ENCODE assay signal across 9 mouse cellular contexts in the genomic region with DNA sequence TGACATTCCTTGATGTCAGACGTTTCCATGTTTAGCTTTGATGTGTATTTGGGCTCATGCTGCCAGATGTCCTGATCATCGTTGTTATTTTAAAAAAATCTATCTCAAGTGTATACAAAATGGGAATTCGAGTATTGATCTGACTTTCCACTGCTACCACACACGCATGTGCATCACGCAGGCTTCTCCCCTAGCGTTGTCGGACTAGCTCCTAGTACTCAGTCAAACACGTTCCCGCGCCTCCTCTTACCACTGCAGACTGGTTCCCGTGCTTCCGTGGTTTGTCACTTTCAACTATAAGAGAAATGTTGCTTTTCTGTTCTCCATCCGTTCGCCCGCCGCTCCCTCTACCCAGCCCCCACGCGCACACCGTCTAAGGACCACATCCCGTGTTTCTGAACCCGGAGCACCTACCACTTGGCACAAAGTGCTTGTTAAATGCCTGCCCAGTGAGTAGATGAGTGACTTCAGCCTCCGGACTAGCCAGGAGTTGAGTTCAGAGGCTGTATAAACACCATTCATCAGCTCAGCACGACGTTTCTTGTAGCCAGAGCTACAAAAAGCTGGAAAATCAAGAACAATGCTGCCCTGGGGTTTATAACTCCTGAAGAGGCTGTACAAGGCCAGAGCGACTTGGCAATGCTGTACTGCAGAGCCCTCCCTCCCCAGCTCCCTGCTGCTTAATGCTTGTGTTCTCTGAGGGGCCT.
DNase-seq lines count a peak whose midpoint lies in the region; ATAC-seq and TF ChIP-seq lines count a peak whose summit lies in the region.
"Had no signal": no experiment of that assay in that cellular context is flagged by ENCODE, and none has a peak within 500 bp of the region (broad histone marks: within the 10 kb centered on the region; RNA-seq: fewer than 3 reads in every experiment).

No protein-coding gene starts in this region.

- no peaks in the 10 kb centered on the region for H3K36me3 ChIP-seq in heart, embryonic 10.5 days
- no peaks in the 10 kb centered on the region for H3K36me3 ChIP-seq in ES-E14 (ENCODE audit: control insufficient read depth, insufficient read depth, low read length, poor library complexity, severe bottlenecking)
- no peaks in the 10 kb centered on the region for H3K36me3 ChIP-seq in forebrain, embryonic 13.5 days (ENCODE audit: poor library complexity, severe bottlenecking)
- no peaks in the 10 kb centered on the region for H3K36me3 ChIP-seq in midbrain, embryonic 10.5 days

- in situ Hi-C loops in ES-E14 (cut with MboI; ENCODE audit: low sequenced_read_pairs in 2 of 2, unreplicated experiment in 2 of 2), result no loop called here

- H3K27ac ChIP-seq in heart, embryonic 10.5 days, result no peak overlapping the region
- no peak overlapping the region for H3K27ac ChIP-seq in ES-E14 (ENCODE audit: insufficient read depth, low read depth, low read length, poor library complexity, severe bottlenecking)
- H3K27ac ChIP-seq in forebrain, embryonic 13.5 days, result peak overlapping the region; percentile 65
- peak overlapping the region; percentile 61 for H3K27ac ChIP-seq in midbrain, embryonic 10.5 days (replicated peaks)

- peaks cover 5% of the 10 kb centered on the region for H3K4me1 ChIP-seq in heart, embryonic 10.5 days
- H3K4me1 ChIP-seq in ES-E14 (ENCODE audit: control insufficient read depth in 2 of 2, insufficient read depth in 2 of 2, low read length in 2 of 2, poor library complexity in 1 of 2), result no peaks in the 10 kb centered on the region
- H3K4me1 ChIP-seq in forebrain, embryonic 13.5 days, result peaks cover 54% of the 10 kb centered on the region
- peaks cover 27% of the 10 kb centered on the region for H3K4me1 ChIP-seq in midbrain, embryonic 10.5 days

- no peak overlapping the region for H3K4me3 ChIP-seq in heart, embryonic 10.5 days
- no peak overlapping the region for H3K4me3 ChIP-seq in ES-E14 (ENCODE audit: insufficient read depth in 1 of 2, low read depth in 1 of 2, low read length in 2 of 2, poor library complexity in 1 of 2, severe bottlenecking in 1 of 2)
- no peak overlapping the region for H3K4me3 ChIP-seq in forebrain, embryonic 13.5 days
- H3K4me3 ChIP-seq in midbrain, embryonic 10.5 days, result no peak overlapping the region

- WGBS in heart, embryonic 10.5 days, result 83% methylated on average over 25 of the region's 25 CpGs
- 28% methylated on average over 25 of the region's 25 CpGs for WGBS in forebrain, embryonic 13.5 days
- WGBS in midbrain, embryonic 10.5 days, result 64% methylated on average over 25 of the region's 25 CpGs

- H3K9ac ChIP-seq in ES-E14 (ENCODE audit: insufficient read depth, low read depth, low read length, poor library complexity, severe bottlenecking), result peak overlapping the region; percentile 32; the same call in 1 of the 2 replicates
- H3K9ac ChIP-seq in forebrain, embryonic 13.5 days, result no peak overlapping the region

- H3K9me3 ChIP-seq in heart, embryonic 10.5 days, result no peaks in the 10 kb centered on the region
- no peaks in the 10 kb centered on the region for H3K9me3 ChIP-seq in ES-E14 (ENCODE audit: control insufficient read depth, insufficient read depth, low read depth, low read length)
- H3K9me3 ChIP-seq in forebrain, embryonic 13.5 days (replicated peaks), result no peaks in the 10 kb centered on the region
- no peaks in the 10 kb centered on the region for H3K9me3 ChIP-seq in midbrain, embryonic 10.5 days (replicated peaks)

- DNase-seq in heart, embryonic 10.5 days (ENCODE audit: low spot score), result peak; percentile 61
- no peak for DNase-seq in heart, adult 8-10 months (ENCODE audit: low spot score)
- no peak for DNase-seq in ES-E14 (ENCODE audit: low read depth, low spot score)
- DNase-seq in midbrain, embryonic 10.5 days (ENCODE audit: low spot score), result peak; percentile 36
- DNase-seq in ovary, postnatal 10 days (ENCODE audit: low spot score), result no peak
- DNase-seq in adrenal gland, postnatal 14 days, result no peak
- no peak for DNase-seq in heart, adult 18-20 months
- DNase-seq: thymus, postnatal 14 days had no signal

- H3K27me3 ChIP-seq in heart, embryonic 10.5 days (ENCODE audit: insufficient read depth, poor library complexity, severe bottlenecking), result no peaks in the 10 kb centered on the region
- no peaks in the 10 kb centered on the region for H3K27me3 ChIP-seq in forebrain, embryonic 13.5 days
- H3K27me3 ChIP-seq in midbrain, embryonic 10.5 days (ENCODE audit: low read depth, poor library complexity, severe bottlenecking), result peaks cover 62% of the 10 kb centered on the region

- ATAC-seq in forebrain, embryonic 13.5 days, result peak; percentile 62

- H3K4me2 ChIP-seq in forebrain, embryonic 13.5 days, result peak overlapping the region; percentile 26

TF ChIP-seq in ES-E14, 5 proteins besides CTCF, POLR2A, EP300 and RAD21:
- no peak for TF ChIP-seq ZNF384 (IDR thresholded peaks at IDR 0.05; ENCODE audit: low read depth, low read length)
- no peak for TF ChIP-seq CHD2 (IDR thresholded peaks at IDR 0.05; ENCODE audit: low read depth, low read length)
- TF ChIP-seq MAFK (IDR thresholded peaks at IDR 0.05; ENCODE audit: insufficient read depth, low read depth, low read length), result no peak
- TF ChIP-seq HCFC1 (IDR thresholded peaks at IDR 0.05; ENCODE audit: borderline replicate concordance, insufficient read depth, low read length), result no peak
- no peak for TF ChIP-seq ZC3H11A (IDR thresholded peaks at IDR 0.05; ENCODE audit: borderline replicate concordance, low read depth, low read length)

Comparison
In these comparisons a context has a peak if more than half of its experiments do, and no peak if none do; other contexts are left out.
1. DNase-seq: peak in heart, embryonic 10.5 days (single experiment) and midbrain, embryonic 10.5 days (single experiment); none in heart, adult 8-10 months (single experiment), ES-E14 (single experiment), ovary, postnatal 10 days (single experiment), adrenal gland, postnatal 14 days (single experiment) and heart, adult 18-20 months (0 of 2).
2. H3K27ac ChIP-seq: peak in forebrain, embryonic 13.5 days (single experiment) and midbrain, embryonic 10.5 days (single experiment); none in heart, embryonic 10.5 days (single experiment) and ES-E14 (single experiment).